Mouse (Mus musculus): Measurements from ENCODE around the gene Zfp612. TPM values are rescaled to one million over a fixed set of nuclear protein-coding genes. Genes with fewer than 3 reads are reported as not detected.
A peak's percentile ranks its signal among the peaks of the same experiment; 100 is the strongest.

Gene Zfp612
- polyA plus RNA-seq, 1 experiment from 2014 or later, result 24.3 TPM

- Histone ChIP-seq H3K4me2 (ENCODE audit: low read length) (no peak overlapping the region), H3K4me1 (replicated peaks; ENCODE audit: control insufficient read depth, insufficient read depth, low read length) (no peaks in the 10 kb centered on the region), H3K4me3 (replicated peaks; ENCODE audit: low read length) (no peak overlapping the region), H3K27ac (ENCODE audit: low read length) (no peak overlapping the region), H3K9ac (replicated peaks; ENCODE audit: low read depth, low read length) (no peak overlapping the region), H3K27me3 (replicated peaks; ENCODE audit: control insufficient read depth, insufficient read depth, low read length) (no peaks in the 10 kb centered on the region), H3K9me3 (ENCODE audit: control insufficient read depth, low read length) (no peaks in the 10 kb centered on the region), H3K36me3 (ENCODE audit: control insufficient read depth, insufficient read depth) (no peaks in the 10 kb centered on the region)
- no peak for ATAC-seq
- WGBS, result 75% methylated on average over 9 of the region's 9 CpGs
Measured at GRCm38 (mm10) chr8:110064161-110064560, 15.4 kb upstream of the Zfp612 start.

GRCm38 (mm10) chr8:110064606-110065365 is 14.8 kb upstream of the Zfp612 start:
- no peaks in the 10 kb centered on the region for H3K36me3 ChIP-seq (ENCODE audit: control insufficient read depth, insufficient read depth)
- ATAC-seq, result no peak
- H3K9ac ChIP-seq (replicated peaks; ENCODE audit: low read depth, low read length), result no peak overlapping the region
- H3K27me3 ChIP-seq (replicated peaks; ENCODE audit: control insufficient read depth, insufficient read depth, low read length), result no peaks in the 10 kb centered on the region
- H3K4me3 ChIP-seq (replicated peaks; ENCODE audit: low read length), result no peak overlapping the region
- WGBS, result 88% methylated on average over 18 of the region's 18 CpGs
- H3K9me3 ChIP-seq (ENCODE audit: control insufficient read depth, low read length), result no peaks in the 10 kb centered on the region
- no peaks in the 10 kb centered on the region for H3K4me1 ChIP-seq (replicated peaks; ENCODE audit: control insufficient read depth, insufficient read depth, low read length)
- H3K4me2 ChIP-seq (ENCODE audit: low read length), result no peak overlapping the region
- H3K27ac ChIP-seq (ENCODE audit: low read length), result no peak overlapping the region

- no peak overlapping the region for H3K4me2 ChIP-seq (ENCODE audit: low read length)
- no peak for ATAC-seq
- no peaks in the 10 kb centered on the region for H3K36me3 ChIP-seq (ENCODE audit: control insufficient read depth, insufficient read depth)
- H3K4me3 ChIP-seq (replicated peaks; ENCODE audit: low read length), result no peak overlapping the region
- no peak overlapping the region for H3K9ac ChIP-seq (replicated peaks; ENCODE audit: low read depth, low read length)
- H3K4me1 ChIP-seq (replicated peaks; ENCODE audit: control insufficient read depth, insufficient read depth, low read length), result no peaks in the 10 kb centered on the region
- H3K27ac ChIP-seq (ENCODE audit: low read length), result no peak overlapping the region
- 93% methylated on average over 4 of the region's 4 CpGs for WGBS
- H3K27me3 ChIP-seq (replicated peaks; ENCODE audit: control insufficient read depth, insufficient read depth, low read length), result no peaks in the 10 kb centered on the region
- H3K9me3 ChIP-seq (ENCODE audit: control insufficient read depth, low read length), result no peaks in the 10 kb centered on the region
Measured at GRCm38 (mm10) chr8:110065676-110066075, 13.9 kb upstream of the Zfp612 start.

- H3K9ac ChIP-seq (replicated peaks; ENCODE audit: low read depth, low read length), result no peak overlapping the region
- H3K36me3 ChIP-seq (ENCODE audit: control insufficient read depth, insufficient read depth), result no peaks in the 10 kb centered on the region
- H3K4me2 ChIP-seq (ENCODE audit: low read length), result no peak overlapping the region
- H3K9me3 ChIP-seq (ENCODE audit: control insufficient read depth, low read length), result 0 out of 2 replicates have a peak, but pooled peaks cover 2% of the 10 kb centered on the region
- H3K27me3 ChIP-seq (replicated peaks; ENCODE audit: control insufficient read depth, insufficient read depth, low read length), result no peaks in the 10 kb centered on the region
- H3K4me3 ChIP-seq (replicated peaks; ENCODE audit: low read length), result no peak overlapping the region
- no peak for ATAC-seq
- no peaks in the 10 kb centered on the region for H3K4me1 ChIP-seq (replicated peaks; ENCODE audit: control insufficient read depth, insufficient read depth, low read length)
- WGBS, result 85% methylated on average over 4 of the region's 4 CpGs
- no peak overlapping the region for H3K27ac ChIP-seq (ENCODE audit: low read length)
Measured at GRCm38 (mm10) chr8:110069706-110070105, 9.8 kb upstream of the Zfp612 start.

GRCm38 (mm10) chr8:110071600-110071999 is 7.9 kb upstream of the Zfp612 start:
- Histone ChIP-seq H3K9ac (replicated peaks; ENCODE audit: low read depth, low read length) (no peak overlapping the region), H3K27me3 (replicated peaks; ENCODE audit: control insufficient read depth, insufficient read depth, low read length) (no peaks in the 10 kb centered on the region), H3K4me2 (ENCODE audit: low read length) (no peak overlapping the region), H3K36me3 (ENCODE audit: control insufficient read depth, insufficient read depth) (no peaks in the 10 kb centered on the region), H3K9me3 (ENCODE audit: control insufficient read depth, low read length) (0 out of 2 replicates have a peak, but pooled peaks cover 2% of the 10 kb centered on the region), H3K4me1 (replicated peaks; ENCODE audit: control insufficient read depth, insufficient read depth, low read length) (no peaks in the 10 kb centered on the region), H3K27ac (ENCODE audit: low read length) (no peak overlapping the region), H3K4me3 (replicated peaks; ENCODE audit: low read length) (no peak overlapping the region)
- ATAC-seq, result peak; percentile 47; the same call in 1 of the 2 replicates
- WGBS, result 16% methylated on average over 9 of the region's 9 CpGs

- no peak overlapping the region for H3K4me3 ChIP-seq (replicated peaks; ENCODE audit: low read length)
- no peak overlapping the region for H3K4me2 ChIP-seq (ENCODE audit: low read length)
- H3K9me3 ChIP-seq (ENCODE audit: control insufficient read depth, low read length), result 0 out of 2 replicates have a peak, but pooled peaks cover 2% of the 10 kb centered on the region
- H3K27ac ChIP-seq (ENCODE audit: low read length), result no peak overlapping the region
- H3K4me1 ChIP-seq (replicated peaks; ENCODE audit: control insufficient read depth, insufficient read depth, low read length), result peaks cover 4% of the 10 kb centered on the region
- no peaks in the 10 kb centered on the region for H3K27me3 ChIP-seq (replicated peaks; ENCODE audit: control insufficient read depth, insufficient read depth, low read length)
- no peak overlapping the region for H3K9ac ChIP-seq (replicated peaks; ENCODE audit: low read depth, low read length)
- H3K36me3 ChIP-seq (ENCODE audit: control insufficient read depth, insufficient read depth), result no peaks in the 10 kb centered on the region
- no peak for ATAC-seq
- 75% methylated on average over 8 of the region's 8 CpGs for WGBS
Measured at GRCm38 (mm10) chr8:110074496-110074895, 5.0 kb upstream of the Zfp612 start.

- ATAC-seq, result no peak
- no peaks in the 10 kb centered on the region; the same call in 1 of the 2 replicates for H3K9me3 ChIP-seq (ENCODE audit: control insufficient read depth, low read length)
- no peak overlapping the region for H3K4me2 ChIP-seq (ENCODE audit: low read length)
- H3K4me3 ChIP-seq (replicated peaks; ENCODE audit: low read length), result no peak overlapping the region
- no peak overlapping the region for H3K27ac ChIP-seq (ENCODE audit: low read length)
- H3K27me3 ChIP-seq (replicated peaks; ENCODE audit: control insufficient read depth, insufficient read depth, low read length), result no peaks in the 10 kb centered on the region
- peaks cover 25% of the 10 kb centered on the region for H3K36me3 ChIP-seq (ENCODE audit: control insufficient read depth, insufficient read depth)
- peaks cover 19% of the 10 kb centered on the region for H3K4me1 ChIP-seq (replicated peaks; ENCODE audit: control insufficient read depth, insufficient read depth, low read length)
- WGBS, result 81% methylated on average over 11 of the region's 11 CpGs
- H3K9ac ChIP-seq (replicated peaks; ENCODE audit: low read depth, low read length), result no peak overlapping the region
Measured at GRCm38 (mm10) chr8:110082416-110083105, 3.0 kb downstream of the Zfp612 start.

GRCm38 (mm10) chr8:110091869-110092268 is 12.3 kb downstream of the Zfp612 start:
- 49% methylated on average over 1 of the region's 1 CpGs for WGBS
- Histone ChIP-seq H3K4me3 (replicated peaks; ENCODE audit: low read length) (no peak overlapping the region), H3K4me1 (replicated peaks; ENCODE audit: control insufficient read depth, insufficient read depth, low read length) (no peaks in the 10 kb centered on the region), H3K4me2 (ENCODE audit: low read length) (no peak overlapping the region), H3K27ac (ENCODE audit: low read length) (no peak overlapping the region), H3K36me3 (ENCODE audit: control insufficient read depth, insufficient read depth) (peaks cover 27% of the 10 kb centered on the region), H3K9me3 (ENCODE audit: control insufficient read depth, low read length) (peaks cover 13% of the 10 kb centered on the region; the same call in 1 of the 2 replicates), H3K9ac (replicated peaks; ENCODE audit: low read depth, low read length) (no peak overlapping the region), H3K27me3 (replicated peaks; ENCODE audit: control insufficient read depth, insufficient read depth, low read length) (no peaks in the 10 kb centered on the region)
- no peak for ATAC-seq

GRCm38 (mm10) chr8:110100907-110101306 is 21.4 kb downstream of the Zfp612 start, which contains the start of gene Gm21964:
Gm21964 (plus strand) TSS chr8:110101207.
- no peak within 1 kb of the TSS for H3K4me3 ChIP-seq (replicated peaks; ENCODE audit: low read length)
- 89% methylated on average over 12 of the region's 12 CpGs for WGBS
- H3K9me3 ChIP-seq (ENCODE audit: control insufficient read depth, low read length), result no peaks in the 10 kb centered on the region
- no peaks in the 10 kb centered on the region for H3K36me3 ChIP-seq (ENCODE audit: control insufficient read depth, insufficient read depth)
- H3K27me3 ChIP-seq (replicated peaks; ENCODE audit: control insufficient read depth, insufficient read depth, low read length), result no peaks in the 10 kb centered on the region
- no peak within 1 kb of the TSS for H3K27ac ChIP-seq (ENCODE audit: low read length)
- no peak for ATAC-seq
- no peaks in the 10 kb centered on the region for H3K4me1 ChIP-seq (replicated peaks; ENCODE audit: control insufficient read depth, insufficient read depth, low read length)
- no peak within 1 kb of the TSS for H3K4me2 ChIP-seq (ENCODE audit: low read length)
- no peak within 1 kb of the TSS for H3K9ac ChIP-seq (replicated peaks; ENCODE audit: low read depth, low read length)

All from forebrain, embryonic 16.5 days (tissue).